Mouse (Mus musculus): Measurements from ENCODE around the gene Tgm6. TPM values are rescaled to one million over a fixed set of nuclear protein-coding genes. Genes with fewer than 3 reads are reported as not detected.

Tgm6 gene
- 0.56 and 0.62 TPM in 2 replicates for polyA plus RNA-seq (2015; fragmentation: Nextera tagmentation; extraction: Ambion mirVana)

- H3K27me3 ChIP-seq = no peaks in the 10 kb centered on the region
- H3K36me3 ChIP-seq = no peaks in the 10 kb centered on the region
- ATAC-seq (ENCODE audit: insufficient number of reproducible peaks, low FRiP score, low TSS enrichment, low read depth) = no peak
- no peaks in the 10 kb centered on the region for H3K4me1 ChIP-seq
- H3K27ac ChIP-seq (replicated peaks) = no peak within 1 kb of the TSS
- no peak within 1 kb of the TSS for H3K9ac ChIP-seq
- no peak within 1 kb of the TSS for H3K4me2 ChIP-seq (replicated peaks)
- no peak within 1 kb of the TSS for H3K4me3 ChIP-seq (replicated peaks)
- H3K9me3 ChIP-seq (replicated peaks) = no peaks in the 10 kb centered on the region
- WGBS = 58% methylated on average over 4 of the region's 4 CpGs
Measured at GRCm38 (mm10) chr2:130112116-130112515, at the start of gene Tgm6. TSS of gene Tgm6 (plus strand) at chr2:130112416.

- Histone ChIP-seq H3K4me3 (replicated peaks) (no peak overlapping the region), H3K36me3 (no peaks in the 10 kb centered on the region), H3K4me2 (replicated peaks) (no peak overlapping the region), H3K4me1 (no peaks in the 10 kb centered on the region), H3K9ac (no peak overlapping the region), H3K9me3 (replicated peaks) (no peaks in the 10 kb centered on the region), H3K27me3 (no peaks in the 10 kb centered on the region), H3K27ac (replicated peaks) (no peak overlapping the region)
- WGBS = 22% methylated on average over 3 of the region's 3 CpGs
- no peak for ATAC-seq (ENCODE audit: insufficient number of reproducible peaks, low FRiP score, low TSS enrichment, low read depth)
Measured at GRCm38 (mm10) chr2:130068228-130068627, 44.0 kb upstream of the Tgm6 start.

- no peaks in the 10 kb centered on the region for H3K36me3 ChIP-seq
- H3K27ac ChIP-seq (replicated peaks) = no peak overlapping the region
- ATAC-seq (ENCODE audit: insufficient number of reproducible peaks, low FRiP score, low TSS enrichment, low read depth) = no peak
- no peak overlapping the region for H3K9ac ChIP-seq
- no peaks in the 10 kb centered on the region for H3K9me3 ChIP-seq (replicated peaks)
- 74% methylated on average over 2 of the region's 2 CpGs for WGBS
- no peaks in the 10 kb centered on the region for H3K4me1 ChIP-seq
- no peak overlapping the region for H3K4me2 ChIP-seq (replicated peaks)
- no peak overlapping the region for H3K4me3 ChIP-seq (replicated peaks)
- H3K27me3 ChIP-seq = no peaks in the 10 kb centered on the region
Measured at GRCm38 (mm10) chr2:130070396-130070795, 41.8 kb upstream of the Tgm6 start.

GRCm38 (mm10) chr2:130112804-130113203, 588 bp downstream of the Tgm6 start:
- 70% methylated on average over 4 of the region's 4 CpGs for WGBS
- no peaks in the 10 kb centered on the region for H3K36me3 ChIP-seq
- no peak for ATAC-seq (ENCODE audit: insufficient number of reproducible peaks, low FRiP score, low TSS enrichment, low read depth)

GRCm38 (mm10) chr2:130113379-130113778, 1.2 kb downstream of the Tgm6 start:
- 55% methylated on average over 3 of the region's 3 CpGs for WGBS
- Histone ChIP-seq H3K36me3 (no peaks in the 10 kb centered on the region), H3K4me1 (no peaks in the 10 kb centered on the region), H3K27me3 (no peaks in the 10 kb centered on the region), H3K9ac (no peak overlapping the region), H3K4me3 (replicated peaks) (no peak overlapping the region), H3K4me2 (replicated peaks) (no peak overlapping the region), H3K27ac (replicated peaks) (no peak overlapping the region), H3K9me3 (replicated peaks) (no peaks in the 10 kb centered on the region)
- no peak for ATAC-seq (ENCODE audit: insufficient number of reproducible peaks, low FRiP score, low TSS enrichment, low read depth)

More at GRCm38 (mm10) chr2:130112804-130113203, 588 bp downstream of the Tgm6 start:
- Histone ChIP-seq H3K4me2 (replicated peaks) (no peak overlapping the region), H3K9me3 (replicated peaks) (no peaks in the 10 kb centered on the region), H3K4me3 (replicated peaks) (no peak overlapping the region), H3K27ac (replicated peaks) (no peak overlapping the region), H3K4me1 (no peaks in the 10 kb centered on the region), H3K9ac (no peak overlapping the region), H3K27me3 (no peaks in the 10 kb centered on the region)

GRCm38 (mm10) chr2:130118649-130119048, 6.4 kb downstream of the Tgm6 start:
- Histone ChIP-seq H3K4me1 (no peaks in the 10 kb centered on the region), H3K4me3 (replicated peaks) (no peak overlapping the region), H3K9me3 (replicated peaks) (no peaks in the 10 kb centered on the region), H3K9ac (no peak overlapping the region), H3K27ac (replicated peaks) (no peak overlapping the region), H3K4me2 (replicated peaks) (no peak overlapping the region), H3K27me3 (no peaks in the 10 kb centered on the region), H3K36me3 (no peaks in the 10 kb centered on the region)
- no peak for ATAC-seq (ENCODE audit: insufficient number of reproducible peaks, low FRiP score, low TSS enrichment, low read depth)
- 71% methylated on average over 7 of the region's 7 CpGs for WGBS

GRCm38 (mm10) chr2:130125279-130126059, 13.3 kb downstream of the Tgm6 start:
- ATAC-seq (ENCODE audit: insufficient number of reproducible peaks, low FRiP score, low TSS enrichment, low read depth) = no peak
- Histone ChIP-seq H3K27ac (replicated peaks) (no peak overlapping the region), H3K9ac (no peak overlapping the region), H3K9me3 (replicated peaks) (no peaks in the 10 kb centered on the region), H3K27me3 (no peaks in the 10 kb centered on the region), H3K4me3 (replicated peaks) (no peak overlapping the region), H3K36me3 (no peaks in the 10 kb centered on the region), H3K4me1 (no peaks in the 10 kb centered on the region), H3K4me2 (replicated peaks) (no peak overlapping the region)
- WGBS = 71% methylated on average over 6 of the region's 6 CpGs

GRCm38 (mm10) chr2:130126073-130126472, 13.9 kb downstream of the Tgm6 start:
- 60% methylated on average over 1 of the region's 1 CpGs for WGBS
- H3K36me3 ChIP-seq = no peaks in the 10 kb centered on the region
- no peak for ATAC-seq (ENCODE audit: insufficient number of reproducible peaks, low FRiP score, low TSS enrichment, low read depth)

GRCm38 (mm10) chr2:130129687-130130086, 17.5 kb downstream of the Tgm6 start:
- H3K9me3 ChIP-seq (replicated peaks) = no peaks in the 10 kb centered on the region
- H3K4me1 ChIP-seq = no peaks in the 10 kb centered on the region
- H3K4me2 ChIP-seq (replicated peaks) = no peak overlapping the region
- no peak for ATAC-seq (ENCODE audit: insufficient number of reproducible peaks, low FRiP score, low TSS enrichment, low read depth)
- H3K4me3 ChIP-seq (replicated peaks) = no peak overlapping the region
- H3K36me3 ChIP-seq = no peaks in the 10 kb centered on the region
- no peak overlapping the region for H3K9ac ChIP-seq
- 63% methylated on average over 1 of the region's 1 CpGs for WGBS
- no peaks in the 10 kb centered on the region for H3K27me3 ChIP-seq
- H3K27ac ChIP-seq (replicated peaks) = no peak overlapping the region

More at GRCm38 (mm10) chr2:130126073-130126472, 13.9 kb downstream of the Tgm6 start:
- no peak overlapping the region for H3K4me2 ChIP-seq (replicated peaks)
- no peaks in the 10 kb centered on the region for H3K9me3 ChIP-seq (replicated peaks)
- no peak overlapping the region for H3K27ac ChIP-seq (replicated peaks)
- no peaks in the 10 kb centered on the region for H3K4me1 ChIP-seq
- no peaks in the 10 kb centered on the region for H3K27me3 ChIP-seq
- H3K4me3 ChIP-seq (replicated peaks) = no peak overlapping the region
- H3K9ac ChIP-seq = no peak overlapping the region

GRCm38 (mm10) chr2:130143011-130143410, 30.8 kb downstream of the Tgm6 start:
- H3K9me3 ChIP-seq (replicated peaks) = no peaks in the 10 kb centered on the region
- 89% methylated on average over 8 of the region's 8 CpGs for WGBS
- no peaks in the 10 kb centered on the region for H3K36me3 ChIP-seq
- no peaks in the 10 kb centered on the region for H3K27me3 ChIP-seq
- H3K9ac ChIP-seq = no peak overlapping the region
- ATAC-seq (ENCODE audit: insufficient number of reproducible peaks, low FRiP score, low TSS enrichment, low read depth) = no peak
- no peak overlapping the region for H3K27ac ChIP-seq (replicated peaks)
- H3K4me3 ChIP-seq (replicated peaks) = no peak overlapping the region
- H3K4me1 ChIP-seq = no peaks in the 10 kb centered on the region
- no peak overlapping the region for H3K4me2 ChIP-seq (replicated peaks)

GRCm38 (mm10) chr2:130144703-130145324, 32.6 kb downstream of the Tgm6 start:
- no peaks in the 10 kb centered on the region for H3K4me1 ChIP-seq
- ATAC-seq (ENCODE audit: insufficient number of reproducible peaks, low FRiP score, low TSS enrichment, low read depth) = no peak
- no peaks in the 10 kb centered on the region for H3K36me3 ChIP-seq
- no peak overlapping the region for H3K27ac ChIP-seq (replicated peaks)
- 86% methylated on average over 23 of the region's 23 CpGs for WGBS
- no peaks in the 10 kb centered on the region for H3K27me3 ChIP-seq
- H3K9ac ChIP-seq = no peak overlapping the region
- H3K9me3 ChIP-seq (replicated peaks) = no peaks in the 10 kb centered on the region
- H3K4me3 ChIP-seq (replicated peaks) = no peak overlapping the region
- H3K4me2 ChIP-seq (replicated peaks) = no peak overlapping the region

Measured in embryonic facial prominence, embryonic 15.5 days (tissue).